Mouse (Mus musculus): ENCODE measurements around the gene Desi2. TPM values are rescaled to one million over a fixed set of nuclear protein-coding genes. Genes with fewer than 3 reads are reported as not detected.
"Not testable (repeated sequence)": the region's sequence is repeated elsewhere in the genome, so short reads cannot be mapped to it uniquely, and the experiment has no call there.

The Desi2 gene
- polyA plus RNA-seq, 1 experiment = 0.12 TPM

DNA sequence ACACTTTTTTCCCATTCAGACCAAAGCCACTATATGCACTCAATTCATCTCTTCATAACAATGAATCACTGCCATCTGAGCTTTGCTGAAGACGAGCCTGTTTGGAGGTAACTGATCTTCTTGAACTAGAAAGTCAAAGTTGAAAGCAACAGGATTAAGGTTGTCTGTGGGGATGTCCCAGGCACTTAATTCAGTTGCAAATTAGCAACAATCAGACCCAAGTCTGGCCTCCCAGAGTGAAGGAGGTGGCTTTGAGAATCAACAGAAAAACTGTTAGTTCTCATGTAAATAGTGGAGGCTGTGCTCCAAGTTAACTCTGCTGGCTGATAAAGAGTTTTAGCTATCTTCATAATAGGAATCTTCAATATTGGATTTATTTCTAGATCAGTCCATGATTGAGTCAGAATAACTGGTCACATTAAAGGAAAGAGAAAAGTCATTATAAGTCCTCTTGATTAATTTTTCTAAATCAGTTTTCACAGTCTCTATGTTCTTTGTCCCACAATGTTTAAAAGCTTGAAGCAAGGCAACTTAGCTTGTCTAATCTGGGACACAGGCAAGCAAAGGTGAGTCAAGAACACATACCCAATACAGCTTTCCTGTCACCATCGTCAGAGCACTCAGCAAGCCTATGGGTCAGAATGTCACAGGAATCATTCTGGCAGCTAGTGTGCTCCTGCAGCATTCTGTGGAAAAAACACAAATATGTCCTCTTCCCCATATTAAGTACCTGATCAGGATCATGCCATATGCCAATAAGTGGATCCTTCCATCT lies 96.9 kb downstream of the Desi2 start:
- Histone ChIP-seq H3K4me3 (replicated peaks) (no peak overlapping the region), H3K36me3 (ENCODE audit: control insufficient read depth) (no peaks in the 10 kb centered on the region), H3K4me1 (ENCODE audit: control insufficient read depth) (no peaks in the 10 kb centered on the region), H3K9me3 (ENCODE audit: control insufficient read depth, low read length) (no peaks in the 10 kb centered on the region), H3K27me3 (ENCODE audit: control insufficient read depth) (no peaks in the 10 kb centered on the region)
- TF ChIP-seq TAL1 (IDR thresholded peaks at IDR 0.05; ENCODE audit: low read length) = no peak
- no peak for TF ChIP-seq GATA1 (IDR thresholded peaks at IDR 0.05; ENCODE audit: low read length)

DNA sequence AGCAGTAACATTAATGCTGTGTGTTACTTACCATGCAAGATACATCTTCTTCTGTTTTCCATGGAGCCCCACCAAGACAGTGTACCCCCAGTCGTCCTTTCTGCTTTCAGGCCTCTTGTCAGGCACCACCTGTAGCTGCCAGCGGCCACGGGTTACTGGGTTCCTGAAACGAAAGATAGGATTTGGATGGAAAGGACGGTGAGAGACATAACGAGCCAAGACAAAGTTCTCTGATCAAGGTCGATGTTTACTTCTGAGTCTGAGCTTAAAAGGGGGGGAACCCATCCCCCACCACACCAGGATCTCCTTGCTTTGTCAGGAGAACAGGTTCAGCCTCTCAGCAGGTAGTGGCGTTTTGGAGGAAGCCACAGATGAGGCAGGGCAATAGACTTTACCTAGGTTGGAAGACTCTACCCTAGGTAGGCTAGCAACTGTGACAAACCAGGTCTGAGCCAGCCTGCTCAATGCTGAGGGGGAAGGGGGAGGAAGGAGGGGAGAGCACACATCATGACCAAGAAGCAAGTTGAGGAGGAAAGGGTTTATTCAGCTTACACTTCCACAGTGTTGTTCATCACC lies 100.5 kb downstream of the Desi2 start:
- no peak overlapping the region for H3K4me3 ChIP-seq (replicated peaks)
- H3K36me3 ChIP-seq (ENCODE audit: control insufficient read depth) = no peaks in the 10 kb centered on the region
- H3K4me1 ChIP-seq (ENCODE audit: control insufficient read depth) = no peaks in the 10 kb centered on the region
- H3K9me3 ChIP-seq (ENCODE audit: control insufficient read depth, low read length) = no peaks in the 10 kb centered on the region
- no peak for TF ChIP-seq GATA1 (IDR thresholded peaks at IDR 0.05; ENCODE audit: low read length)
- no peak for TF ChIP-seq TAL1 (IDR thresholded peaks at IDR 0.05; ENCODE audit: low read length)
- no peaks in the 10 kb centered on the region for H3K27me3 ChIP-seq (ENCODE audit: control insufficient read depth)

DNA sequence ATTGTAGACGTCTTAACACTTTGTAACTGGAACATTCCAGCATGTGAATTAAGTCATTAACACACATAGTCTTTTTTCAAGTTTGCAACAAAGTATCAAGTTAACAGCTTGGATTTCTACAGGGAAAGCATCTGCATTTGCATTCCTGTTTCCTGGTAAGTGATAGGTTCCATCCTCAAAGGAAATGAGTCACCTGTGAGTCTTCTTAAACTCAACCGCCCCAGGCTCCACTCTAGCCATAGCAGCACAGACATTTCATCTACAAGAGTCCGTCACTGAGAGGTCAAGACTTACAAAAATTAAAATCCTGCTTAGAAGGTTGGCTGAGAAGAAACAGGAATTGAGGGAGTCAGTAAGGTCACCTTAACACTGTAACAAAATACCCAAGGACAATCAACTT lies 104.5 kb downstream of the Desi2 start:
- Histone ChIP-seq H3K27me3 (ENCODE audit: control insufficient read depth) (no peaks in the 10 kb centered on the region), H3K4me1 (ENCODE audit: control insufficient read depth) (peaks cover 4% of the 10 kb centered on the region), H3K4me3 (replicated peaks) (no peak overlapping the region), H3K36me3 (ENCODE audit: control insufficient read depth) (no peaks in the 10 kb centered on the region), H3K9me3 (ENCODE audit: control insufficient read depth, low read length) (no peaks in the 10 kb centered on the region)
- TF ChIP-seq GATA1 (IDR thresholded peaks at IDR 0.05; ENCODE audit: low read length) (no peak), TAL1 (IDR thresholded peaks at IDR 0.05; ENCODE audit: low read length) (no peak)

DNA sequence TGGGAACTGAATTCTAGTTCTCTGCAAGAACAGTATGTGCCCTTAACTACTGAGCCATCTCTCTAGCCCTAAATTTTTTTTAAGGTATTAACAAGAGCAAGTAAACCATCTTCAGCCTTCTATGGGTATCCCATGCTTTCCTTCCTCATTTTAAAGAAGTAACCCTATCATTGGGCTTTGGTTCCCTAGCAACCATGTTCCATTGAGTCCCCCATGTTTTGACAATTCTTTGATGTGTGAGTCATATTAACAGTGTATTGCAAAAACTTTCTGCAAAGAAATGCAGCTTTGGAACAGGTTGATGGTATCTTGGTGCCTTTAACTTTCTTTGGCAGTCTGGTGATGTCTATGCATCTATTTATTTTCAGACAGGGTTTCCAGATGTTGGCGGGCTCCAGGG lies 106.8 kb downstream of the Desi2 start:
- no peaks in the 10 kb centered on the region for H3K36me3 ChIP-seq (ENCODE audit: control insufficient read depth)
- H3K4me3 ChIP-seq (replicated peaks) = no peak overlapping the region
- TF ChIP-seq TAL1 (IDR thresholded peaks at IDR 0.05; ENCODE audit: low read length) (no peak), GATA1 (IDR thresholded peaks at IDR 0.05; ENCODE audit: low read length) (no peak)

DNA sequence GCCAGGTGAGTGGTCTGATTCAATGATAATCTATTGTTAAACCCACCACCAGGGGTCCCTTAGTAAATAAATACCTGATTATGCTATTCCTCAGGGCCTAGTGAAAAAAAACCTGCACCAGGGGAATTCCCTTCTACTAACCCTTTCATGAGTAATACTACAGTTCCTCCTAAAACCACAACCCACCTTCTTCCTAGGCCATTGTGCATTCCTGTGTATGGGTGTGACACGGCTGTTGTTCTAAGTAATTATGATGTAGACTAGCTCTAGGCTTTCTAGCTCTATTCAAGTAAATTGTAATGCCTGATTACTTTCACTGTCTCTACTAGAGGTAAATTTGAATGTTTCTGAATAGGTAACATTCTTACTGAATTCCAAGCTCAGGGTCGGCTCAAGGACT lies 114.0 kb downstream of the Desi2 start:
- H3K36me3 ChIP-seq (ENCODE audit: control insufficient read depth); H3K4me3 ChIP-seq (replicated peaks); H3K27me3 ChIP-seq (ENCODE audit: control insufficient read depth); H3K9me3 ChIP-seq (ENCODE audit: control insufficient read depth, low read length); H3K4me1 ChIP-seq (ENCODE audit: control insufficient read depth): not testable (repeated sequence)

More for the DNA sequence above, 106.8 kb downstream of the Desi2 start:
- H3K9me3 ChIP-seq (ENCODE audit: control insufficient read depth, low read length) = no peaks in the 10 kb centered on the region; the same call in 1 of the 2 replicates
- H3K27me3 ChIP-seq (ENCODE audit: control insufficient read depth) = no peaks in the 10 kb centered on the region
- H3K4me1 ChIP-seq (ENCODE audit: control insufficient read depth) = peaks cover 7% of the 10 kb centered on the region

DNA sequence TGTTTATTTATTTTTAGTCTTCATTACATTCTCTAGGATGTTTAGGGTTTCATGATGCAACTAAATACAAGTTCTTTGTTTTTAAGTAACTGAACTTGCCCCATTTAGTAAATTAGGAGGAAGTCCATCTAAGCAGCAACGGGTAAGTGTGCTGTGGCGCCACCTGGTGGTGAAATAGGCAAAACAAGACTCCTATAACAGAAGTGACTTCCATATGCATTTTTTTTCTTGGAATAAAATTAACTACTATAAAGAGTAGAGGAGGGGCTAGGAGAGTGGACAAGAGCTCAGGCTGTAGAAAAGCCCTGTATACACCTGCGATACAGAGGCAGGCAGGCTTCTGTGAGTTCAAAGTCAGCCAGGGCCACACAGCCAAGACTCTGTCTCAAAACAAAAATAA lies 116.2 kb downstream of the Desi2 start:
- Histone ChIP-seq H3K36me3 (ENCODE audit: control insufficient read depth) (no peaks in the 10 kb centered on the region), H3K27me3 (ENCODE audit: control insufficient read depth) (no peaks in the 10 kb centered on the region), H3K9me3 (ENCODE audit: control insufficient read depth, low read length) (no peaks in the 10 kb centered on the region; the same call in 1 of the 2 replicates), H3K4me3 (replicated peaks) (no peak overlapping the region), H3K4me1 (ENCODE audit: control insufficient read depth) (no peaks in the 10 kb centered on the region)
- TF ChIP-seq GATA1 (IDR thresholded peaks at IDR 0.05; ENCODE audit: low read length) = no peak
- no peak for TF ChIP-seq TAL1 (IDR thresholded peaks at IDR 0.05; ENCODE audit: low read length)

Other genes with a start within 250 kb of the Desi2 start
- not detected in 2 replicates for gene Catspere2, start 204.0 kb upstream of the Desi2 start, polyA plus RNA-seq (2012)
- 4.2 TPM in 2 replicates for gene Cox20, start 131.7 kb downstream of the Desi2 start, polyA plus RNA-seq (2012)
- 26.2 and 32.3 TPM in 2 replicates for gene Hnrnpu, start 150.4 kb downstream of the Desi2 start, polyA plus RNA-seq (2012)
- 0.02 and 0.06 TPM in 2 replicates for gene Efcab2, start 218.7 kb downstream of the Desi2 start, polyA plus RNA-seq (2012)

Measured in erythroblast, embryonic 14.5 days (primary cell).